Mouse (Mus musculus) left cerebral cortex, adult 8-10 months (tissue): ENCODE measurements around the gene Mef2a. TPM values are rescaled to one million over a fixed set of nuclear protein-coding genes. Genes with fewer than 3 reads are reported as not detected.

Source experiments
- DNase-seq, 2 experiments: peaks; one replicate each; pipeline ENCODE4 v3.0.0; 2022; ENCODE audit warnings: low spot score in 2 of 2
- total RNA-seq, 4 experiments: library from RNA; stranded (reverse); gene quantifications; 2 replicates each; pipeline ENCODE4 v1.2.4; 2022

Gene Mef2a
- total RNA-seq, 4 experiments from 2014 or later: 122 to 131 (median 125) TPM

GRCm38 (mm10) chr7:67246067-67246466 is 126.6 kb downstream of the Mef2a start:
- no peak for DNase-seq

- no peak for DNase-seq
Observed at GRCm38 (mm10) chr7:67245255-67245654, 127.4 kb downstream of the Mef2a start.

- DNase-seq: no peak
Observed at GRCm38 (mm10) chr7:67243894-67244282, 128.8 kb downstream of the Mef2a start.

GRCm38 (mm10) chr7:67243121-67243893 is 129.4 kb downstream of the Mef2a start:
- no peak for DNase-seq

- no peak for DNase-seq
Observed at GRCm38 (mm10) chr7:67241969-67242368, 130.7 kb downstream of the Mef2a start.

- DNase-seq: no peak
Observed at GRCm38 (mm10) chr7:67237752-67238151, 134.9 kb downstream of the Mef2a start.

GRCm38 (mm10) chr7:67236351-67236750 is 136.3 kb downstream of the Mef2a start:
- DNase-seq: no peak

GRCm38 (mm10) chr7:67234797-67235196 is 137.9 kb downstream of the Mef2a start:
- DNase-seq: no peak

GRCm38 (mm10) chr7:67232504-67232903 is 140.2 kb downstream of the Mef2a start:
- no peak for DNase-seq

GRCm38 (mm10) chr7:67230640-67231140 is 142.0 kb downstream of the Mef2a start:
- no peak for DNase-seq

- DNase-seq: no peak
Observed at GRCm38 (mm10) chr7:67230221-67230620, 142.4 kb downstream of the Mef2a start.

GRCm38 (mm10) chr7:67229701-67230100 is 143.0 kb downstream of the Mef2a start:
- DNase-seq: no peak

GRCm38 (mm10) chr7:67228891-67229602 is 143.6 kb downstream of the Mef2a start:
- no peak for DNase-seq

GRCm38 (mm10) chr7:67228390-67228789 is 144.3 kb downstream of the Mef2a start:
- no peak for DNase-seq

- DNase-seq: no peak
Observed at GRCm38 (mm10) chr7:67227538-67227937, 145.1 kb downstream of the Mef2a start.

- no peak for DNase-seq
Observed at GRCm38 (mm10) chr7:67225943-67226625, 146.6 kb downstream of the Mef2a start.

GRCm38 (mm10) chr7:67222220-67222862 is 150.3 kb downstream of the Mef2a start, which contains the start of gene Lysmd4:
TSS of gene Lysmd4 (plus strand) at chr7:67222544.
- DNase-seq: peak; percentile 89 to 96

- peak in 1 of 2 experiments; percentile 50 for DNase-seq
Observed at GRCm38 (mm10) chr7:67217025-67217424, 155.6 kb downstream of the Mef2a start.

GRCm38 (mm10) chr7:67216351-67216750 is 156.3 kb downstream of the Mef2a start:
- DNase-seq: no peak

GRCm38 (mm10) chr7:67213589-67213988 is 159.1 kb downstream of the Mef2a start:
- DNase-seq: no peak

- no peak for DNase-seq
Observed at GRCm38 (mm10) chr7:67211971-67212370, 160.7 kb downstream of the Mef2a start.
